Mouse (Mus musculus) B cell, adult 2 months (primary cell): ENCODE measurements around the gene Pklr.
"Not testable (repeated sequence)": the region's sequence is repeated elsewhere in the genome, so short reads cannot be mapped to it uniquely, and the experiment has no call there.

Source experiments
- DNase-seq, 2 experiments: peaks; one replicate each; pipeline ENCODE4 v3.0.0; 2022

Gene Pklr

DNA sequence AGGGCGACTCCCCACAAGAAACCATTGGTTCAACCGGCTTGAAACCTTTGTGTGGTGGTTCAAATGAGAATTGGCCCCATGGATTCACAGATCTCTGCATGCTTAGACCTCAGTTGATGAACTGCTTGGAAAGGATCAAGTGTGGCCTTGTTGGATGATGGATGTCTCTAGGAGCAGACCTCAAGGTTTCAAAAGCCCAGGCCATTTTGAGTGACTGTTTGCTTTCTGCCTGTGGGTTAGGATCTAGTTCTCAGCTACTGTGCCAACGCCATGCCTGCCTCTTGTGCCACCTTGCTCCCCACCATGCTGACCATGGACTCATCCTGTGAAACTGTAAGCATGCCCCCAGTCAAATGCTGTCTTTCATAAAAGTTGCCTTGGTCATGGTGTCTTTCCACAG is 10.0 kb upstream of the Pklr start:
- no peak for DNase-seq

DNA sequence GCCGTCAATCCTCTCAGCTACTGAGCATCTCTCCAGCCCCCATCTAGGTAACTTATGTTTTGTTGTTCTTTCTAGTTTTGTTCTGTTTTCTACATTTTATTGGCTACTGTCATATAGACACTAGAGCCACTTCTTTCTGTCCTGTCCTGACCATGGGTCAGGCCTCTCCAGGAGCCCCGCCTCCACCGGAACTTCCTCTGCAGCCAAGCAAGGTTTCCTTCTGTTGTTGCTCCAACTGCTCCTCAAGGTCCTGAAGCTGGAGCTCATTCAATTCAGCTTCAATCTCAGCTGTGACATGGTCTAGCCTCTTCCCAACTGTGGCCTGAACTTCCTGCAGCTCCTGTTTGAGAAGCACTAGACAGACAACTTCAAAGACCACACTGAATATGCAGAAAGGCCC is 6.0 kb upstream of the Pklr start:
- DNase-seq, result no peak

DNA sequence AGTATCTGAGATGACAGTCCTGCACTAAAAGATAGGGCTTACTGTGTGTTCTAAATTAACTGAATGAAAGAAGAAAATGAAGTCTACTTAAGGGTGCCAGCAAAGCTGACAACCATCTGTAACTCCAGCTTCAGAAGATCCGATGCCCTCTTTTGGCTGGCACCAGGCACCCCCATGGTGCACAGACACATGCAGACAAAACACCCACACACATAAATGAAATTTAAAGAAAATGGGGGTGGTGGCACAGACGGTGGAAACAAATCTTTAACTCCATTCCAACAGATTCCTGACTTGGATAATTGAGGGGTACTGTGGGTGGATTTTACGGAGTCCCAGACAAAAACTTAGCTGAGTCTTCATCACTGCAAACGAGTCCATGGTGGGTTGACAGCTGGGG is 4.1 kb upstream of the Pklr start:
- DNase-seq, result no peak

DNA sequence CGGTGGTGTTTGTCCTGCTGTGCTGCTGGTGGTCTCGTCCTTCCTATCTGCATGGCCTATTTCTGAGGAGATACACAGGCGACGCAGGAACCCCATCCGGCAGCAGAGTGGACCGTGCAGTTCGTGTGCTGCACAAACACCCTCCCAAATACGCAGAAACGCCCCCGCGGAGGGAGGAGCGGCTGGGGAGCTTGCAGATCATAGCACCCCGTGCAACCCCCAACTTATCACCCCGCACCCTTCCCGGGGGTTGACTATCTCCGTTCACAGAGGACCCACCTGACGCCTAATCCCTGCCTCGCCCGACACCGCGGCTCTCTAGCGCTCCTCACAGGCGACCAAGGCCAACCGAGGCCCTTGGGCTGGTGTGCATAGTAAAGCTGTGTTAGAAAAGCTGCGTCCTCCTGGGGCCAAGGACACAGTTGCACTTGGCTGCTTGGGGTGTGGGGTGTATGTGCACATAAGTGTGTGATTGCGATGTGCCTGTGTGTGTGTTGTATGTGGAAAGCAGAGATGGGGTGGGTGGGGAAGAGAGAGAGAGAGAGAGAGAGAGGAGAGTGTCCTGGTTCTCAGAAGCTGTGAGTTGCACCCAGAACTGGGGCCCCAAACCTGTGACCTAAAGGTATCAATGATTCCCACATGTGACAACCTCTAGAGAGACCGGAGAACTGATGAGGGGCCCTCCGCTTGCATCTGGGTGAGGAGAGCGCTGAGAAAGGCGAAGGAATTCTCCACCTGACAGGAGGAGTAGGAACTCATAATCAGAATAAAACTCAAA is 3.5 kb upstream of the Pklr start:
- DNase-seq, result no peak

DNA sequence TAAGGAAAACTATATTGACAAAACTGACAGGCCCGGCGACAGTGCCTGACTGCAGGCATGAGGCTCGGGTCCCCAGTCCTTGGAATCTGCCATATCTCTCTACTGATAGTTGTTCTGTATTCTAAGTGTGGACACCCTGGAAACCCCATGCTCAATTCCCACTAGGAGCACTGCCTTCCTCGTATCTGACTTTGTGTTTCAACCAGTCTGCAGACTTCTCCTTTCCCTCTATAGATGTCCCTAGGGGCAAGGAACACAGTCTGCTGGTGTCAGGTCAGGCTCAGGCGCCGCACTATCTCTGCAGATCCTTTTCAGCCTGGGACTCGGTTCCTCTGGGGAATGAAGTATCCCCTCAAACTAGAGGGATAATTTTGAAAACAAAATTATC is 2.9 kb upstream of the Pklr start:
- DNase-seq, result no peak

DNA sequence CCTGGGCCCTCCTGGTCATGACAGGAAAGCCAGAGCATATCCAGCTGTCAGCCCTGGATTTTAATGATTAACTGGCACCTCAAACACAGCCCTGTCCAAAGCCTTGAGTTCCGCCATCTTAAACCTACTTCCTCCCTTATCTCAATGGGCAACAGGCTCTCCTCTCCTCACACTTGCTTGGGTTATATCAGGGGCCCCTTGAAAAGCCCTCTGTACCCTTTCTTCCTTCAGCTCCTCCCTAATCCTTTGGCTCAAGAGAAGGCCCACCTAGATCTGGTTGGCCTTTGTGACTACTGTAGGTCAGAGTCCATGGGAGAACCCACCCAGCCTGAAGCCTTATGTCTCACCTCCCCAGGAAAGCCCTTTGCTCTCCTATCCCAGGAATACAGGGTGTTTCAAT is 2.2 kb upstream of the Pklr start:
- no peak for DNase-seq

DNA sequence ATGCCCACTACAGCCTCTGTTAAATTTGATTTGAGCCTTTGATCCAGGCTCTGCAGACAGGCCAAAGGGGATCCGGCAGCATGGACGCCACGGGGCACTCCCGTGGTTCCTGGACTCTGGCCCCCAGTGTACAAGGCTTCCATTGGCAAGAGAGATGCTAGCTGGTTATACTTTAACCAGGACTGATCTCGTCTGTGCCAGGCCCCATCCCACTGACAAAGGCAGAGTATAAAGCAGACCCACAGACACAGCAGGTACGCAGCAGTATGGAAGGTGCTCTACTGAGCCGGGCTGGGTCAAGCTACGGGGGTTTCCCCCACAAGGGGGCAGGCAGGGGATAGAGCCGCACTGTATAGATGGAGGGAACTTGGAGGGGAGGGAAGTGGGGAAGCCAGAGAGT is 423 bp downstream of the Pklr start:
- DNase-seq, result peak in 1 of 2 experiments; percentile 23

DNA sequence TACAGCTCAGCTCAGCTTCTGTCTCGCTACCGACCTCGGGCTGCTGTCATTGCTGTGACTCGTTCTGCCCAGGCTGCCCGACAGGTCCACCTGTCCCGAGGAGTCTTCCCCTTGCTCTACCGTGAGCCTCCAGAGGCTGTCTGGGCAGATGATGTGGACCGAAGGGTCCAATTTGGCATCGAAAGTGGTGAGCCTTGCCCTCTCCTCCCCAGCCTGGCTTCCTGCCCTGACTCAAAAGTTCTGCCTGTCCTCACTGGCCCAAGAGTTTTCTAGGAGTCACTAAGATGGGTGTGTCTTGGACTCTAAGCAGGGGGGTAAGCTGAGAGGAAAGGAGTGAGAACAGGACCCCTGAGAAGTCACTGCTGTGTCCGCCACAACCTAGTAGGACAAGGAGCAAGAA is 8.9 kb downstream of the Pklr start:
- no peak for DNase-seq

DNA sequence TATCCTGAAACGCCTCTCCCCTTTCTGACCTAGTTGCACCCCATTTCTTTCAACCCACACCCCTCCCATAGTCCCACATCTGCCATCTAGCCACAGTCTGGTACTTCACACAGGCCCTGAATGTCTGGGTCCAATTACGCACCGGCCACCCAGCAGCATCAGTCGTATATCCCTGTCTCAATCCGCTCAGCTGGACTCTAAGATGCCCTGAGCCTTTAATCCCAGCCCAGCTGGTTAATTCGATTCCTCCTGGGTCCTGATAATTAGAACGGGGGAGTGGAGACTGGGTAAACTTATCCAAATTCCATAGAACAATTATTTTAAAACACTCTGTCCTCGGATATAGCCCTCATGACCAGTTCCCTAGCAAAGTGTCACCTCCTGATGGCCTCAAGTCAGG is 9.6 kb downstream of the Pklr start:
- DNase-seq, result no peak

- no peak for DNase-seq
These were observed 11.4 kb downstream of the Pklr start for GRCm38 (mm10) chr3:89147101-89147978.

- DNase-seq, result no peak
These were observed 12.0 kb downstream of the Pklr start for GRCm38 (mm10) chr3:89147979-89148311.

DNA sequence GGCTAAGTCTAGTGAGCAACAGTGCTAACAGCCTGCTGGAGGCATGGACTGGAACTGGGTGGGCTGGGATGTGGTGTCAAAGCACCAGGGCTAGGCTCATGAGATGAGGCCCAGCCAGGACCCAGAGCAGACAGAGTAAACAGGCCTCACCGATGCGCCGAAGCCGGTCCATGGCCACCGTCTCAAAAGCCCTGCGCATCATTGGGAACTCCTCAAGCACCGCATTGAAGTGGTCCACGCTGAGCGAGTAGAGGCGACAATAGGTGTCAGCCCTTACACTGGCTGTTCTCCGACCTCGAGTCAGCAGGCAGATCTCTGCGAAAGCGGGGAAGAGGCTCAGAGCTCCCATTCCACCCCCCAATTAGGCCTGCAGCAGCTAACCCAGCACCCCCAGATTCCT is 12.6 kb downstream of the Pklr start:
- DNase-seq, result no peak

- no peak for DNase-seq
These were observed 16.3 kb downstream of the Pklr start for GRCm38 (mm10) chr3:89152084-89152835.

DNA sequence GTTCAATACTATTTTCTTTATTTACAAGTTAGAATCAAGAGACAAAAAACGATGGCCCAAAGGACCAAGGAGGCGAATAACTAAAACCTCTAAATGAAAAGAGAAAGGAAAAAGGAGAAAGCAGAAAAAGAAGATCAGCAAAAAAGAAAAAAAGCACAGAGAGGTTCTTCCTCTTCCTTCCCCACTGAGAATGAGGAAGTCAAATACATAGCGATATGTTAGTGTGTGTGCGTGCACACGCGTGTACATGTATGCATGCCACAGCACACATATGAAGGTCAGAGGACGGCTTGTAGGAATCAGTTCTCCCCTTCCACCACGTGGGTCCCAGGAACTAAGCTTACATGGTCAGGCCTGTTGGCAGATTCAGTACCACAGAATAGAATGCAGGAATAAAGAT is 21.0 kb downstream of the Pklr start:
- DNase-seq, result peak; percentile 18 to 27

GRCm38 (mm10) chr3:89158651-89159050 is 22.7 kb downstream of the Pklr start:
- no peak for DNase-seq

GRCm38 (mm10) chr3:89159211-89159610 is 23.3 kb downstream of the Pklr start:
- DNase-seq, result peak; percentile 43 to 47

GRCm38 (mm10) chr3:89159616-89160344 is 23.8 kb downstream of the Pklr start, which contains the start of gene Hcn3:
TSS of gene Hcn3 (minus strand) at chr3:89160196.
- DNase-seq, result peak; percentile 80 to 83

- not testable (repeated sequence) for DNase-seq
These were observed 25.3 kb downstream of the Pklr start for GRCm38 (mm10) chr3:89161207-89161606.

- DNase-seq, result no peak
These were observed 25.8 kb downstream of the Pklr start for GRCm38 (mm10) chr3:89161786-89162185.

DNA sequence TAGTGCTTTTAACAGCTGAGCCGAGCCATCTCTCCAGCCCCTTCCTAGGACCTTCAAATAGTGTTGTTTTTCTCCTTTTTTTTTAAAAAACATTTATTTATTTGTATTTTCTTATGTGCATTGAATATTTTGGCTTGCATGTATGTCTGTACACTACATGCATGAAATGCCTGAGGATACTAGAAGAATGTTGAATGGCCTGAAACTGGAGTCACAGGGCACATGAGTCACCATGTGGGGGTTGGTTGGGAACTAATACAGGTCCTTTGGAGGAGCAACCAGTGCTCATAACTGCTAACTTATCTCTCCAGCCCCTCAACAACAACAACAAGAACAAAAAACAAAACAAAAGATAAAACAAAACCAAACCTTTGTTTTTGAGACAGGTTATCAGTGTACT is 27.2 kb downstream of the Pklr start:
- no peak for DNase-seq

- no peak for DNase-seq
These were observed 27.8 kb downstream of the Pklr start for GRCm38 (mm10) chr3:89163643-89164245.

- DNase-seq, result peak; percentile 95 to 96
These were observed 28.7 kb downstream of the Pklr start, which contains the start of gene Clk2 for GRCm38 (mm10) chr3:89164506-89165267. TSS of gene Clk2 (plus strand) at chr3:89164795.
